Mouse (Mus musculus) small intestine, adult 2 months (tissue): ENCODE results near the gene Bend6.

ENCODE experiments used
- CTCF ChIP-seq: fragments of 200-500 bp; IDR thresholded peaks from 2 replicates; pipeline ENCODE4 v1.5.1; 2012; ENCODE audit warnings: low read depth, mild to moderate bottlenecking, control low read depth, inconsistent platforms, low read length, moderate library complexity, mixed read lengths; ENCODE audit not compliant: insufficient replicate concordance, insufficient read length; ENCODE audit errors: extremely low read depth
- POLR2A ChIP-seq: fragments of 200-500 bp; IDR thresholded peaks from 2 replicates; pipeline ENCODE4 v1.6.1; 2012; ENCODE audit warnings: low read depth, mild to moderate bottlenecking, control low read depth, inconsistent platforms, low read length, moderate library complexity

DNA sequence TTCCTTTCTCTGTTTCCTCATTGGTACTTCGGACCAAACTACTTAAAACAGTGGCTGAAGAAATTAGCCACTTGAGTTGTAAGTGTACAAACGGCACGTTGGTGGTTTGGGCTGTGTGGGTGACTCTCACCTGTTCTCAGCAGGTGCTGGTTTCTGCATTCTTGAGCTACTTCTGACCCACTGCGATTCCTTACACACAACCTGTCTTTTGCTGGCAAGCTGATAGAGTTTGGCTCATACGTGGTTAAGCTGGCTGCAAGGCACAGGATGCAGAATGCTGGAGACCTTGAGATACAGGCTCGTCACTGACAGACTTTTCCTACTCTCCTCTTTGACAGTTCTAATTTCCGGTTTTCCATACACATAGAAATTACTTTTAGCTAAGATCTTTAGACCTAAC is 19.9 kb upstream of the Bend6 start:
- no peak for TF ChIP-seq POLR2A
- no peak for TF ChIP-seq CTCF
